Mouse (Mus musculus) heart, embryonic 10.5 days (tissue): ENCODE measurements around the gene Gng12. TPM values are rescaled to one million over a fixed set of nuclear protein-coding genes. Genes with fewer than 3 reads are reported as not detected.
A peak's percentile ranks its signal among the peaks of the same experiment; 100 is the strongest.

ENCODE experiments used
- DNase-seq: peaks from one replicate; pipeline ENCODE4 v3.0.0-alpha.2; 2017; ENCODE audit warnings: low spot score
- H3K27ac ChIP-seq: fragments of 300-500 bp; sonication (generic); 2 replicates; pipeline ENCODE4 v1.5.1; 2016; ENCODE audit warnings: mild to moderate bottlenecking
- H3K27me3 ChIP-seq: fragments of 300-500 bp; sonication (generic); 2 replicates; pipeline ENCODE4 v1.6.1; 2016; ENCODE audit warnings: mild to moderate bottlenecking; ENCODE audit not compliant: poor library complexity, insufficient read depth, severe bottlenecking
- H3K36me3 ChIP-seq: fragments of 300-500 bp; sonication (generic); 2 replicates; pipeline ENCODE4 v1.6.1; 2016; ENCODE audit warnings: mild to moderate bottlenecking, moderate library complexity
- H3K4me1 ChIP-seq: fragments of 300-500 bp; sonication (generic); 2 replicates; pipeline ENCODE4 v1.6.1; 2016; ENCODE audit warnings: mild to moderate bottlenecking
- H3K4me3 ChIP-seq: fragments of 300-500 bp; sonication (generic); 2 replicates; pipeline ENCODE4 v1.5.1; 2016; ENCODE audit warnings: mild to moderate bottlenecking, moderate library complexity
- H3K9me3 ChIP-seq: fragments of 300-500 bp; sonication (generic); 2 replicates; pipeline ENCODE4 v1.6.1; 2016; ENCODE audit warnings: mild to moderate bottlenecking, moderate library complexity
- WGBS: fragments of 180-500 bp; shearing (Covaris S2); methylation state at CpG from one replicate; pipeline ENCODE4 v1.1.7; 2016; 5-methylcytosine and 5-hydroxymethylcytosine counted together
- polyA plus RNA-seq: library from polyadenylated mRNA; unstranded; fragments of >200 nt; fragmentation: Nextera tagmentation; extraction: Ambion mirVana; gene quantifications from 2 replicates; pipeline ENCODE4 v1.2.1, GENCODE M21; 2016

The Gng12 gene
- polyA plus RNA-seq, 1 experiment from 2014 or later: 60.9 TPM

GRCm38 (mm10) chr6:66897994-66898393, 1.8 kb downstream of the Gng12 start:
- no peak overlapping the region for H3K27ac ChIP-seq
- no peaks in the 10 kb centered on the region for H3K27me3 ChIP-seq
- no peak overlapping the region for H3K4me3 ChIP-seq
- peak; percentile 58 for DNase-seq
- H3K9me3 ChIP-seq: no peaks in the 10 kb centered on the region
- peaks cover 16% of the 10 kb centered on the region; the same call in 1 of the 2 replicates for H3K4me1 ChIP-seq
- H3K36me3 ChIP-seq: no peaks in the 10 kb centered on the region
- WGBS: 63% methylated on average over 4 of the region's 4 CpGs

- Histone ChIP-seq H3K27me3 (no peaks in the 10 kb centered on the region), H3K4me3 (no peak overlapping the region), H3K4me1 (peaks cover 22% of the 10 kb centered on the region), H3K27ac (no peak overlapping the region), H3K36me3 (no peaks in the 10 kb centered on the region), H3K9me3 (no peaks in the 10 kb centered on the region)
- 71% methylated on average over 5 of the region's 5 CpGs for WGBS
- peak; percentile 61 for DNase-seq
Observed at GRCm38 (mm10) chr6:66901926-66902325, 5.7 kb downstream of the Gng12 start.

GRCm38 (mm10) chr6:66903206-66903605, 7.0 kb downstream of the Gng12 start:
- no peaks in the 10 kb centered on the region for H3K27me3 ChIP-seq
- peaks cover 17% of the 10 kb centered on the region for H3K4me1 ChIP-seq
- H3K36me3 ChIP-seq: no peaks in the 10 kb centered on the region
- DNase-seq: peak; percentile 30
- H3K4me3 ChIP-seq: no peak overlapping the region
- 83% methylated on average over 9 of the region's 9 CpGs for WGBS
- H3K9me3 ChIP-seq: no peaks in the 10 kb centered on the region
- H3K27ac ChIP-seq: no peak overlapping the region

GRCm38 (mm10) chr6:66903720-66904119, 7.5 kb downstream of the Gng12 start:
- no peaks in the 10 kb centered on the region for H3K9me3 ChIP-seq
- 60% methylated on average over 6 of the region's 6 CpGs for WGBS
- peaks cover 22% of the 10 kb centered on the region for H3K4me1 ChIP-seq
- H3K27me3 ChIP-seq: no peaks in the 10 kb centered on the region
- no peak overlapping the region for H3K27ac ChIP-seq
- no peak for DNase-seq
- H3K36me3 ChIP-seq: no peaks in the 10 kb centered on the region
- no peak overlapping the region for H3K4me3 ChIP-seq

GRCm38 (mm10) chr6:66906244-66906643, 10.0 kb downstream of the Gng12 start:
- Histone ChIP-seq H3K27ac (no peak overlapping the region), H3K4me3 (no peak overlapping the region), H3K27me3 (no peaks in the 10 kb centered on the region), H3K9me3 (no peaks in the 10 kb centered on the region), H3K36me3 (no peaks in the 10 kb centered on the region), H3K4me1 (peaks cover 34% of the 10 kb centered on the region)
- 90% methylated on average over 1 of the region's 1 CpGs for WGBS
- DNase-seq: no peak

GRCm38 (mm10) chr6:66908327-66908973, 12.3 kb downstream of the Gng12 start:
- 75% methylated on average over 5 of the region's 5 CpGs for WGBS
- H3K9me3 ChIP-seq: no peaks in the 10 kb centered on the region
- H3K27ac ChIP-seq: no peak overlapping the region
- H3K4me1 ChIP-seq: peaks cover 27% of the 10 kb centered on the region
- no peaks in the 10 kb centered on the region for H3K36me3 ChIP-seq
- H3K4me3 ChIP-seq: no peak overlapping the region
- no peak for DNase-seq
- H3K27me3 ChIP-seq: no peaks in the 10 kb centered on the region

GRCm38 (mm10) chr6:66910493-66911435, 14.6 kb downstream of the Gng12 start:
- H3K27ac ChIP-seq: peak overlapping the region; percentile 31; the same call in 1 of the 2 replicates
- peaks cover 20% of the 10 kb centered on the region for H3K4me1 ChIP-seq
- H3K27me3 ChIP-seq: no peaks in the 10 kb centered on the region
- 45% methylated on average over 11 of the region's 11 CpGs for WGBS
- H3K4me3 ChIP-seq: no peak overlapping the region
- no peaks in the 10 kb centered on the region for H3K9me3 ChIP-seq
- no peak for DNase-seq
- no peaks in the 10 kb centered on the region for H3K36me3 ChIP-seq

GRCm38 (mm10) chr6:66913355-66913754, 17.2 kb downstream of the Gng12 start:
- H3K4me1 ChIP-seq: peaks cover 15% of the 10 kb centered on the region
- no peak for DNase-seq
- WGBS: 82% methylated on average over 1 of the region's 1 CpGs

GRCm38 (mm10) chr6:66915592-66915991, 19.4 kb downstream of the Gng12 start:
- Histone ChIP-seq H3K9me3 (no peaks in the 10 kb centered on the region), H3K4me3 (no peak overlapping the region), H3K27ac (no peak overlapping the region), H3K27me3 (no peaks in the 10 kb centered on the region), H3K36me3 (no peaks in the 10 kb centered on the region), H3K4me1 (peaks cover 5% of the 10 kb centered on the region)
- WGBS: 88% methylated on average over 2 of the region's 2 CpGs
- no peak for DNase-seq

More at GRCm38 (mm10) chr6:66913355-66913754, 17.2 kb downstream of the Gng12 start:
- Histone ChIP-seq H3K36me3 (no peaks in the 10 kb centered on the region), H3K9me3 (no peaks in the 10 kb centered on the region), H3K27ac (no peak overlapping the region), H3K4me3 (no peak overlapping the region), H3K27me3 (no peaks in the 10 kb centered on the region)

GRCm38 (mm10) chr6:66917032-66917431, 20.8 kb downstream of the Gng12 start:
- no peaks in the 10 kb centered on the region for H3K27me3 ChIP-seq
- no peaks in the 10 kb centered on the region for H3K4me1 ChIP-seq
- H3K4me3 ChIP-seq: no peak overlapping the region
- H3K9me3 ChIP-seq: no peaks in the 10 kb centered on the region
- 89% methylated on average over 7 of the region's 7 CpGs for WGBS
- no peak for DNase-seq
- no peaks in the 10 kb centered on the region for H3K36me3 ChIP-seq
- no peak overlapping the region for H3K27ac ChIP-seq

- peak; percentile 63 for DNase-seq
- no peaks in the 10 kb centered on the region for H3K9me3 ChIP-seq
- no peaks in the 10 kb centered on the region for H3K4me1 ChIP-seq
- no peak overlapping the region for H3K27ac ChIP-seq
- 87% methylated on average over 4 of the region's 4 CpGs for WGBS
- H3K36me3 ChIP-seq: no peaks in the 10 kb centered on the region
- no peaks in the 10 kb centered on the region for H3K27me3 ChIP-seq
- no peak overlapping the region for H3K4me3 ChIP-seq
Observed at GRCm38 (mm10) chr6:66920786-66921185, 24.6 kb downstream of the Gng12 start.

GRCm38 (mm10) chr6:66921755-66922154, 25.6 kb downstream of the Gng12 start:
- Histone ChIP-seq H3K4me3 (no peak overlapping the region), H3K9me3 (no peaks in the 10 kb centered on the region), H3K36me3 (no peaks in the 10 kb centered on the region), H3K27me3 (no peaks in the 10 kb centered on the region), H3K27ac (no peak overlapping the region), H3K4me1 (0 out of 2 replicates have a peak, but pooled peaks cover 4% of the 10 kb centered on the region)
- peak; percentile 41 for DNase-seq
- WGBS: 69% methylated on average over 4 of the region's 4 CpGs

- WGBS: 89% methylated on average over 7 of the region's 7 CpGs
- no peak overlapping the region for H3K4me3 ChIP-seq
- no peaks in the 10 kb centered on the region for H3K9me3 ChIP-seq
- no peak overlapping the region for H3K27ac ChIP-seq
- no peaks in the 10 kb centered on the region for H3K36me3 ChIP-seq
- peak; percentile 56 for DNase-seq
- H3K4me1 ChIP-seq: 0 out of 2 replicates have a peak, but pooled peaks cover 4% of the 10 kb centered on the region
- H3K27me3 ChIP-seq: no peaks in the 10 kb centered on the region
Observed at GRCm38 (mm10) chr6:66922501-66922900, 26.3 kb downstream of the Gng12 start.
